Mouse (Mus musculus) layer of hippocampus, adult 9-10 months (tissue): Measurements from ENCODE around the gene Atp2b2.

Source experiments
- DNase-seq: peaks from one replicate; pipeline ENCODE4 v3.0.0; 2022; ENCODE audit warnings: low spot score

The Atp2b2 gene

GRCm38 (mm10) chr6:113941324-113941723, 101.1 kb downstream of the Atp2b2 start:
- no peak for DNase-seq

GRCm38 (mm10) chr6:113939442-113939841, 103.0 kb downstream of the Atp2b2 start:
- DNase-seq = no peak

DNA sequence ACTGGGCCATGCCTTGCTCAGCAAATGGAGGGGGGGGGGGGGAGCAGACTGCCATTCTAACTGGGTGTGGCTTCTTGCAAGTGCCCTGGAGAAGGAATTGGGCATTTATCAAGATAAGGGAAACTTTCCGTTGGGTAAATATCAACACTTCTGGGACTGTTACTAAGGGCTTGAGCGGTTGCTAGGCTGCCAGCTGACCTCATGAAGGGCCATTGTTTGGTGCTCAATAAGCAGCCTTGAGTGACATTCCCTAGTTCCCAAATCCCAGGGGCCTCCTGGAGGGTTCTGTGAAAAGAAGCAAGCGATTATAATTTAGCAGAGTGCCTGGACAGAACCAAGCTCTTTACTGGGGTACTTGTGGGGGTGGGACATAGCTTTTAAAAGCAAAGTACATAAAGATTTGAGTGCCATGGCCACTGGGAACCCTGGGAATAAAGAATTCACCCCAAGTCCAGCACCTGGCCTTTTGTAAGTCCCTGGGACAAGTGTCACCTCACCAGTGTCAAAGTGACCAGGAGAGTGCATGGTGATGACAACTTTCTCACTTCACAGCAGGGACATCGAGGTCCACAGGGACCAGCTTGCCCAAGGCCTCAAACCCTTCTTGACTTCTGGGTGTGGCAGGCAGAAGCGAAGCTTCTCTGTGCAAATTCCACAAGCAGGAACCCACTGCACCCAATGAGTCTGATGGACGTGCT, 105.5 kb downstream of the Atp2b2 start:
- DNase-seq = no peak

GRCm38 (mm10) chr6:113936111-113936510, 106.3 kb downstream of the Atp2b2 start:
- DNase-seq = no peak

DNA sequence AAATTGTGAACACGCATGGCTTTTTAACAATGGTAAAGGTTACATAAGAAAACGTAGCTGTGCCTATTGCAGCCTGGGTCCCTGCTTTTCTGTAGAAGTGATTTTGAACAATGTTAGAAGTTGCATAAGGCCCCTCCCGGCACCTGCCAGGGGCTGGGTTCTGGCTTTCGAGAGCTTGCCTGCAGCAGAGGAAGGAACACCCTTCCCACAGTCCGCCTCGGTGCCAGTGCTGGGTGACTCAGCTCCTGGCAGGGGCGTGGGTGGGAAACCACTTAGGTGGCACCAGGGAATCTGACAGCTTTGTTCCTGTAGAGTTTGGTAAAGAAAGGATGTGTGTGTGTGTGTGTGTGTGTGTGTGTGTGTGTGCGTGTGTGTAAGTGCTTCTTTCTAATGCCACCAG, 107.7 kb downstream of the Atp2b2 start:
- peak; percentile 57 for DNase-seq

DNA sequence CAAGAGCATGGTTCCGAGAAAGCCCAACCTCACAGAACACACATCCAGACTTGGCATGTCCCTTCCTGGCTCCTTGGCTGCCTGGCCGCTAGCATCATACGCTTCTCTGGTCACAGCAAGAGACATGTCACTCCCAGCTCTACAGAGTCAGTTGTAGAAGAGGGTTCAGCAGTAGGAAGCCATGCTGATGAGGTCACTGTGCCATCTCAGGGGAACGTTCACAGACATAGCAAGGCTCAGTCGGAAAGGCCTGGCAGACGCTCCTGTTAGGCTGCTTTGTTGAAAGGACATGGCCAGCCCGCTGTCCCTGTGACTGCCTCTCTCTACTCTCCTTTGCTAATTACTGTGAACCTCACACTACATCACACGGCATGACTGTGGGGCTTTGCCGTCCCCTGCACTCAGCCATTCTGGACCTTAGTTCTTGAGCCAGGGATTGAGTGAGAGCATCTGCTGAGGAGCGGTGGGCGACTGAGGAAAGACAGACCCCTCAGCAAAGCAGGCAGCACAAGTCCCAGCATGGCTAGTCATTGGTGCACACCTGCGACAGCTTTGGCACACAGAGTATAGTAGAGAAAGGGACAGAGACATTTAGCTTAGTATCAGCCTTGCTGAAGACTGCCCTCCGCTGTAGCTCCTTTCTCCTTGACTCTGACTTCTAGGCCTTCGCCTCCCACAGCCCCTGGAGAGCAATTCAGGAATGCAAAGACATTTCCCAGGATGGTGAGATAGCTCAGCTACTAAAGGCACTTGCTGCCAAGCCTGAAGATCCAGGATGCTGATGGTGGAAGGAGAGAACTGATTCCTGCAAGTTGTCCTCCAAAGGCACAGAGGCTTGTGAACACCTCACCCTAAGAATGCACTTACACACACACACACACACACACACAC, 108.9 kb downstream of the Atp2b2 start:
- DNase-seq = no peak

DNA sequence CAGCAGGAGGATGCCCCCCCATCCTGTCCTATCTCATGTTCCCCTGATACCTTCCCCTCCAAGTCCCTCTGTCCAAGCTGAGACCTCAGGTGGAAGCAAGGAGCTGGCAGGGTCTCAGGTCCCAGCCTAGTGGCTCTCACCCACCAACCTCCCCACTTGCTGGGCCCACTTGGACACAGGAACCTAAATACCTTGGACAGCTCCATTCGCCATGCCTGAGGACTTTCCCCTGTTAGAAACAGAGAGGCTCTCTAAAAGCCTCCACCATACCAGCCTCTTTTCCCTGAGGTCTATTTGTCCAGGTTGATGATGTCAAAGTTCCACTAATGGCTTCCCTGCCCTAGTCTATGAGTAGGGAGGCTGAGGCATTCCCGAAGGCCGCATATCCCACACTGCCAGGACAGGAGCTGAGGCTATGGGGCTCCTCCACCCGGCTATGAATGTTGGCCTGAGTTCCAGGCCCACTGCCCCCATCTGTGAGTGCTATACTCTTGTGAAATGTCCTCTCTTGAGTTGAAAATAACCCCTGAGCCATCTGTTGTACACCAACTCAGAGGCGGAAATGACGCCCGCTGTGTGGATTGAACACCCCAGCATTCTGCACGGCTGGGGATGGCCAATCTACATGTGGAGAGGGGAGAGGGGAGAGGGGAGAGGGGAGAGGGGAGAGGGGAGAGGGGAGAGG, 113.1 kb downstream of the Atp2b2 start:
- no peak for DNase-seq

DNA sequence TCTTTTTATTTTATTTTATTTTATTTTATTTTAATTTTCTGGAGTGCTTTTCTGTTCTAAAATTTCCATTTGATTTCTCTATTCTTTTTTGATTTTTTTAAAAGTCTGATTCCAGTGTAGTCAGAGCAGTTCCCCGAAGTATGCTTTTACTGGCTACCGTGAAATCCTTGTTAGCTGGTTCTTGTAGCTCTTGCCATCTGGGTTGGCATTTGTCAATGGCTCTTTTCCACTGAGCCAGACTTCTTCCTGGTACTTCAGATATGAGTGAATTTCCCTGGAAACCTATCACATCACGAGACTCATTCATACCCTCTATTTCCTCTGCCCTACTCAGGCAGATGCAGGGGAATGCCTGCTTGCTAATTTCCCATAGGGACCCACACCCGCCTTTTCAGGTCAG, 119.2 kb downstream of the Atp2b2 start:
- DNase-seq = no peak

DNA sequence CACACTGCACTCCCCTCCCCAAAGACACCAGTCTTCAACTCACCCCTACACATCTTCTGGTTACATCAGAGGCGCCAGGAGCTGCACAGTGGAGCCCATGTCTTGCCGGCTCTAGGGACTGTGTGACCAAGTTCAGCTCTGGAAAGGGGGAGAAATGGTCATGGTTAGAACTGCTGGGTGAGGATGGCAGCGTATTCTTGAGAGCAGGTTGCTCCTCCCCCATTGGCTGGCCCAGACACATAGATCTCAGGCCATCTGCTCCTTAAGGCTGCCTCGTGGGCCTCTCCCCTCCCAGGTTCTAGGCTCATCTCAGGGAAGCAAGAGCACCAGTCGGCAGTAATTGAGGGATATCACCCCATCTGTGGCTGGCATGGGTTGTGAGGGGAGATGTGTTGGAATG, 121.9 kb downstream of the Atp2b2 start:
- DNase-seq = no peak

DNA sequence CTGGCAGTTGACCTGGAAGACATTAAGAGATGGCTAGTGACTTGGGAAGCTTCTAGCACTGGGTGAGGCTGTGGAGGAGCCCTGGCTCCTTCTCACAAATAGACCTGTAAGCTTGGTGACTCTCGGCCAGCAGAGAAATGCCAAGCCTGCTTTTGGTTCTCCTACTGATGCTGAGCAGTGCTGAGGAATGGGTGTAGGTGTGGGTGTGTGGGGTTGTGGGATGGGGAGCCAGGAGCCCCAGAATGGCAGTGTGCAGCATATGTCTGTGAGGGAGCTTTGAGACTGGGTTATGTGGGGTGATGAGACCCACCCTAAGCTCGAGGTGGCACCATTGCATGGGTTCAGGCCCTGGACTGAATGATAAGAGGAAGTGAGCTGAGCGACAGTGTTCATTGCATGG, 129.7 kb downstream of the Atp2b2 start:
- no peak for DNase-seq

DNA sequence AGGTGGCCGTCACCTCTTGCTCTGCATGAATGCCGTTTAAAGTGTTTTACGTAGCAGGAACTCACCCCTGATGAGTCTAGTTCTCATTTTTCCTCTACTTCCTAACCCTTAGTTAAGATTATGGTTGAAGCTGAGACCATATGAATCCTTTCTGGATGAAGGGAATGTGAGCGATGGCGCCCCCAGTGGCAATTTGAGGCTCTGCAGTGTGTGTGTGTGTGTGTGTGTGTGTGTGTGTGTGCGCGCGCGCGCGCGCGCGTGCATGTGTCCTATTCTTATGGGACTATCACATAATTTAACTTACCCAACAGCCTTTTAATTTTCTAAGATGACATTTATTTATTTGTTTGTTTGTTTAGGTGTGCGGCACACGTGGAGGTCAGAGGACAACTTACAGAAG, 131.3 kb downstream of the Atp2b2 start:
- no peak for DNase-seq

- DNase-seq = no peak
Observed at GRCm38 (mm10) chr6:113910411-113911055, 131.9 kb downstream of the Atp2b2 start.

DNA sequence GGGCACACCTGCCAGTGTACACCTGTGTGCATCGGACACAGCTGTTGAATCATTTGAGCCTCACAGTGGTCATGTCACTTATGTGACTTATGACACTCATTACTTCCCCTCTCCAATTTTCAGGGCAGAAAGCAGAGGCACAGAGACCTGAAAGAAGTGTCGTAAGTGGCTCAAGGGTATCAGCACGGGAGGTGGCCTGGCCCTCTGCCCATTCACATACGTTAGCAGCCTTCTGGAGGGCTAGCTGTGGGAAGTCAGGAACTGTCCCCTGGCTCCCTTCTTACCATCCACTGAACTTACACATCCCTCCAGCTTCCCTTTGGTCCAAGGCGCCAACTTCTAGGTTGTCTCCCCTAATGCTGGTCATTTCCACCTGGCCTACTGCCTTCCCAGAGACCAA, 132.6 kb downstream of the Atp2b2 start:
- no peak for DNase-seq

GRCm38 (mm10) chr6:113908066-113908465, 134.3 kb downstream of the Atp2b2 start:
- no peak for DNase-seq

DNA sequence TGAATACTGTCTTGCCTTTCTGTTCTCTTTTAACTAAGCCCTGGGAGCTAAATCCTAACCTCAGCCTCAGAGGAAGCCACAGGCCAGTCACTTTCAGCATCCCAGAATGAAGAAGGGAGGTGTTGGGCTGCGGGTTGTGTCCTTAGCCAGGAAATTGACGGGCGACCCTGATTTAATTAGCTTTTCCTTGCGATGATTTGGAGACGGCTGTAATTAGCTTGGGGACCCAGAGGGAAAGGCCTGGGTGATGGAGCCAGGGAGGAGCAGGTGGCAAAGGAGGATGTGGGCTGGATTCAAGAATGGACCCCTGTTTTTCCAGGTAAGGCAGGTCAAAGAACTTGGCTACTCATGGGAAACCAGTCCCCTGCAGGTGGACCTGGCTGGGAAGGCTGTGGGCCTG, 138.0 kb downstream of the Atp2b2 start:
- no peak for DNase-seq

DNA sequence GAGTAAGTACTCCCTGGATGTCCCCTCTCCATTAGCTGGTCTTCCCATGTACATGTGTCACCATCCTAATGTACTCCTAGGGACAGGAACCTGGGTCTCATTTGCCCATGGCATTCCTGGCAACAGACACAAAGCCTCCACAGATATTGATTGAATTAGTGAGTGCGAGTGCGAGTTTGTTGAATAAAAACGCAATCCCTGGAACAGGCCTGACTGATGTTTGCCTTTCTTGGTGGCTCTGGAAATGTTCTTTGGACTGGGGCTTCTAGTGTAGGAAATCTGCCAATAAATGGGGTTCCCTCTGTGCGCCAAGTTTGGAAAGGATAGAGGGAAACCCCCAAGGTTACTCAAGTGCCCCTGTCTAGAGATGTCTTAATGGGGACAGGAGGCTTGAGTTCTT, 146.4 kb downstream of the Atp2b2 start:
- DNase-seq = no peak

DNA sequence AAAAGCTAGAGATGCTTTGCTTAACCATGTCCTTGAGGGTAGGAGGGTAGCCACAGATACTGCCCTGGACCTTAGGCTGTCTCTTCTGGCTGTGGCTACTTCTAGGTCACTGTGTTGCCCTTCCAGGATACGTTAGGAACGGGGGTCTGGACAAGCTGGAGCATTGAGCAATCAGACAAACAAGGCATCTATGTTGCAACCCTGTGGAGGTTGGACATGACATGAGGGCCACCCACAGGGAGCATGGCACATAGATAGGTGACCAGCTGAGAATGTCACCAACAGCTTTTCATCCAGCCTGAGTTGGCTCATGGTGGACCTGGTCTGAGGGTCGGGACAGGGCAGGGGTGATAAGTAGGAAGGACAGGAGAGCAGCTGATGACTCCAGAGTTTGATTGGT, 148.4 kb downstream of the Atp2b2 start:
- DNase-seq = no peak

- DNase-seq = no peak
Observed at GRCm38 (mm10) chr6:113892091-113892674, 150.2 kb downstream of the Atp2b2 start.

GRCm38 (mm10) chr6:113891225-113891967, 151.0 kb downstream of the Atp2b2 start:
- DNase-seq = no peak

GRCm38 (mm10) chr6:113890858-113891213, 151.6 kb downstream of the Atp2b2 start:
- DNase-seq = no peak
